Mouse (Mus musculus): ENCODE measurements at regions not wholly inside any gene's neighbourhood (a gene's known extent, or its start where the extent isn't known, plus 50 kb on each side); places are given as distances from the start of the nearest gene placed in this dataset.

DNA sequence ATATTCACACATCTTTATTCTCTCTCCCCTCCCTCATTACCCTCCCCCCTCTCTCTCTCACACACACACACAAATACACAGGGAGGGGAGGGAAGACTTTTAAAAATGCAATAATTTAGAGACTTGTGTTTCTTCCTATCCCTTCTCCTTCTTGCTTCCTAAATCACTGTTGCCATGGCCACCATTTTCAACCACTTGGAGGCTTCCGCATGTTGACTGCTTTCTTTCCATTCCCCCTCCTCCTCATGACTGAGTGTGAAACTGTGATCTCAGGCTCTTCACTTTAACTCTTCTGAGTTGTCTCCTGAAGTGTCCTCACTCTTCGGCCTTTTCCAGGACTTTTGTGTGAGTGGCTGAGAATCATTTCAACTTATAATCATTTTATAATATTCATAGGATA is 81.2 kb upstream of the Daam1 start:
- TF ChIP-seq CTCF (IDR thresholded peaks at IDR 0.05) = no peak
- TF ChIP-seq EP300 (IDR thresholded peaks at IDR 0.05) = no peak

Measured in lung, postnatal 0 days (tissue).